ENCODE assay signal across 26 mouse cellular contexts in genomic region chr2:51016129-51016402, GRCm38 (mm10).
DNase-seq lines count a peak whose midpoint lies in the region; ATAC-seq lines count a peak whose summit lies in the region.
"Had no signal": no experiment of that assay in that cellular context is flagged by ENCODE, and none has a peak within 500 bp of the region (broad histone marks: within the 10 kb centered on the region; RNA-seq: fewer than 3 reads in every experiment).

No protein-coding gene starts in this region.

- no peak overlapping the region for H3K4me2 ChIP-seq in embryonic facial prominence, embryonic 13.5 days
- no peak overlapping the region for H3K4me2 ChIP-seq in heart, embryonic 13.5 days
- H3K4me2 ChIP-seq: heart, embryonic 11.5 days; intestine, embryonic 15.5 days; liver, embryonic 13.5 days; midbrain, embryonic 12.5 days had no signal

- H3K4me1 ChIP-seq in embryonic facial prominence, embryonic 13.5 days = peaks cover 7% of the 10 kb centered on the region
- 0 out of 2 replicates have a peak, but pooled peaks cover 7% of the 10 kb centered on the region for H3K4me1 ChIP-seq in embryonic facial prominence, embryonic 10.5 days
- peaks cover 22% of the 10 kb centered on the region for H3K4me1 ChIP-seq in heart, embryonic 13.5 days
- H3K4me1 ChIP-seq: hindbrain, embryonic 10.5 days; liver, embryonic 13.5 days had no signal

- H3K9ac ChIP-seq in embryonic facial prominence, embryonic 13.5 days = no peak overlapping the region
- no peak overlapping the region for H3K9ac ChIP-seq in heart, embryonic 13.5 days
- H3K9ac ChIP-seq: intestine, embryonic 15.5 days; liver, embryonic 13.5 days; midbrain, embryonic 12.5 days had no signal

- H3K27me3 ChIP-seq in embryonic facial prominence, embryonic 13.5 days = no peaks in the 10 kb centered on the region
- no peaks in the 10 kb centered on the region for H3K27me3 ChIP-seq in embryonic facial prominence, embryonic 10.5 days (replicated peaks; ENCODE audit: low read depth, poor library complexity, severe bottlenecking)
- no peaks in the 10 kb centered on the region for H3K27me3 ChIP-seq in heart, embryonic 13.5 days (replicated peaks)
- H3K27me3 ChIP-seq: intestine, embryonic 15.5 days; liver, embryonic 13.5 days; midbrain, embryonic 12.5 days had no signal

- 58% methylated on average over 5 of the region's 5 CpGs for WGBS in embryonic facial prominence, embryonic 13.5 days
- 82% methylated on average over 5 of the region's 5 CpGs for WGBS in embryonic facial prominence, embryonic 10.5 days
- WGBS in heart, embryonic 13.5 days = 58% methylated on average over 5 of the region's 5 CpGs

- H3K27ac ChIP-seq in embryonic facial prominence, embryonic 13.5 days = 0 out of 2 replicates have a peak overlapping the region, but pooled peaks have one; percentile 39
- H3K27ac ChIP-seq in embryonic facial prominence, embryonic 10.5 days (replicated peaks) = no peak overlapping the region
- peak overlapping the region; percentile 76 for H3K27ac ChIP-seq in heart, embryonic 13.5 days (replicated peaks)
- H3K27ac ChIP-seq: gastrocnemius, adult 2 months; hindbrain, embryonic 10.5 days; intestine, embryonic 15.5 days; liver, embryonic 13.5 days; macrophage; midbrain, embryonic 12.5 days had no signal

- intact Hi-C loops in left cerebral cortex, postnatal 4 days (cut with DNase I) = no loop called here

- H3K36me3 ChIP-seq in embryonic facial prominence, embryonic 13.5 days = no peaks in the 10 kb centered on the region
- H3K36me3 ChIP-seq in embryonic facial prominence, embryonic 10.5 days (replicated peaks) = no peaks in the 10 kb centered on the region
- no peaks in the 10 kb centered on the region for H3K36me3 ChIP-seq in heart, embryonic 13.5 days
- H3K36me3 ChIP-seq: hindbrain, embryonic 10.5 days; intestine, embryonic 15.5 days; liver, embryonic 13.5 days; midbrain, embryonic 12.5 days had no signal

- H3K9me3 ChIP-seq in embryonic facial prominence, embryonic 13.5 days = no peaks in the 10 kb centered on the region
- H3K9me3 ChIP-seq in embryonic facial prominence, embryonic 10.5 days = no peaks in the 10 kb centered on the region
- no peaks in the 10 kb centered on the region for H3K9me3 ChIP-seq in heart, embryonic 13.5 days
- H3K9me3 ChIP-seq: hindbrain, embryonic 10.5 days; intestine, embryonic 15.5 days; liver, embryonic 13.5 days; midbrain, embryonic 12.5 days had no signal

- H3K4me3 ChIP-seq in embryonic facial prominence, embryonic 13.5 days = no peak overlapping the region
- no peak overlapping the region for H3K4me3 ChIP-seq in embryonic facial prominence, embryonic 10.5 days
- no peak overlapping the region for H3K4me3 ChIP-seq in heart, embryonic 13.5 days
- H3K4me3 ChIP-seq: erythroblast, embryonic 14.5 days; gastrocnemius, adult 2 months; hindbrain, embryonic 10.5 days; intestine, embryonic 15.5 days; liver, embryonic 13.5 days; midbrain, embryonic 12.5 days had no signal

- no peak for DNase-seq in embryonic facial prominence, embryonic 10.5 days (ENCODE audit: low spot score)
- no peak for DNase-seq in heart, adult 18-20 months
- peak; percentile 5 for DNase-seq in brain, adult 2 months (ENCODE audit: low read depth, low spot score)
- DNase-seq in left cerebral cortex, postnatal 4 days = no peak
- no peak for DNase-seq in MN1 (ENCODE audit: low spot score)
- DNase-seq: adrenal gland, postnatal 10 days; cerebellum, adult 8-10 months; cerebellum, postnatal 36 days; gastrocnemius, adult 2 months; kidney, adult 9 months; kidney, postnatal 14 days; liver, embryonic 13.5 days; lung, adult 2 months; right cerebral cortex, postnatal 25 days; spleen, adult 18-20 months; thymus, postnatal 25 days had no signal

- ATAC-seq in embryonic facial prominence, embryonic 13.5 days (ENCODE audit: insufficient number of reproducible peaks, insufficient read depth, low FRiP score, low TSS enrichment, low read depth) = no peak
- ATAC-seq in heart, embryonic 13.5 days (ENCODE audit: extremely low read depth, insufficient number of reproducible peaks, low FRiP score, low TSS enrichment) = no peak
- peak; percentile 51 to 62 for ATAC-seq in hematopoietic stem cell, adult 5-6 weeks (replicated peaks in 1 of 2; ENCODE audit: insufficient read depth in 1 of 2, low FRiP score in 2 of 2, low TSS enrichment in 1 of 2, low read depth in 1 of 2, poor library complexity in 2 of 2, severe bottlenecking in 2 of 2)
- ATAC-seq: hindbrain, embryonic 16.5 days; intestine, embryonic 15.5 days had no signal

Comparison
In these comparisons a context has a peak if more than half of its experiments do, and no peak if none do; other contexts are left out.
1. ATAC-seq: peak in hematopoietic stem cell, adult 5-6 weeks (2 of 2); none in embryonic facial prominence, embryonic 13.5 days (single experiment) and heart, embryonic 13.5 days (single experiment).